In the genomic region with DNA sequence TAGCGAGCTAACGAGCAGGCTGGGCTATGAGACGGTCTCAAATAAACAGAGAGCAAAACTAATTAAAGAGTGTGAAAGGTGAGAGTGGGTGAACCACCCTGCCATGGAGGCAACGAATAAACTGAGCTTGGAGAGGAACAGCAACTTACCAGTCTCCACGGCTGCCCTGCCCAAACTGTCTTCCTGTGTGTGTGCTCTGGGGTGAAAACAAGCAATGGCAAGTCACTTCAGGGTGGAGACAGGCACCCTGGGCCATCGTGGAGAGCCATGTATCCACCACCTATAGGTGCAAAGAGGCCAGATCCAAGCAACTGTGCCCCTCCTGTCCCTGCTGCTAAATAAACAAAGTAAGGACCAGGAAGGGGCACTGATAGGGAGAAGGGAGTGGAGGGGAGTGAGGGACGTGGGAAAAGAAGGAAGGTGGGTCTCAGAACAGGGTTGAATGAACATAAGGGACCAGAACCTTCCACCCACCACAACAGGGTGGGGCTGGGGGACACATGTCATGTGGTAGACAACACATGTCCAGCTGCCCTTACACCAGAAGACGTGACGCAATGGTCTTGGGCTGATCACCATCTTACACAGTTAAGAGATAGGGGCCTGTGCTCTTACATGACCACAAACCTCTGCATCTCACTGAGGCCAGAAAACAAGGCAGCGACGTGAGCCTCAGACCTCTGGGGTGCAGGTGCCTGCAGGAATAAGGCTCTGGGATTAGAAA, we compare ENCODE assay signal across 12 mouse cellular contexts. TPM values are rescaled to one million over a fixed set of nuclear protein-coding genes. Genes with fewer than 3 reads are reported as not detected.
DNase-seq lines count a peak whose midpoint lies in the region; ATAC-seq and TF ChIP-seq lines count a peak whose summit lies in the region.
"Had no signal": no experiment of that assay in that cellular context is flagged by ENCODE, and none has a peak within 500 bp of the region (broad histone marks: within the 10 kb centered on the region; RNA-seq: fewer than 3 reads in every experiment).

No protein-coding gene starts in this region.

- ATAC-seq in limb, embryonic 12.5 days (ENCODE audit: insufficient number of reproducible peaks, insufficient read depth, low FRiP score, low TSS enrichment, low read depth), result no peak
- no peak for ATAC-seq in intestine, postnatal 0 days

- no peak overlapping the region for H3K4me2 ChIP-seq in limb, embryonic 12.5 days
- 0 out of 2 replicates have a peak overlapping the region, but pooled peaks have one; percentile 3 for H3K4me2 ChIP-seq in intestine, postnatal 0 days (replicated peaks; ENCODE audit: low read depth)

- WGBS in limb, embryonic 12.5 days, result 56% methylated on average over 11 of the region's 11 CpGs
- 68% methylated on average over 11 of the region's 11 CpGs for WGBS in limb, embryonic 10.5 days
- WGBS in intestine, postnatal 0 days, result 32% methylated on average over 11 of the region's 11 CpGs

- no peak for DNase-seq in limb, embryonic 10.5 days (ENCODE audit: low spot score)
- peak; percentile 17 for DNase-seq in thymus, postnatal 14 days
- no peak for DNase-seq in thymus, postnatal 36 days
- peak; percentile 44 for DNase-seq in thymus, postnatal 4 days
- DNase-seq in left cerebral cortex, postnatal 4 days, result no peak
- no peak for DNase-seq in kidney, postnatal 36 days
- DNase-seq: adrenal gland, adult 8-10 months; cerebellum, adult 2 months; heart, adult 2 months had no signal

- intact Hi-C loops in left cerebral cortex, postnatal 4 days (cut with DNase I), result no loop called here

- H3K27ac ChIP-seq in limb, embryonic 12.5 days, result 0 out of 2 replicates have a peak overlapping the region, but pooled peaks have one; percentile 31
- H3K27ac ChIP-seq in limb, embryonic 10.5 days, result no peak overlapping the region
- H3K27ac ChIP-seq in intestine, postnatal 0 days (ENCODE audit: low read depth, low read length), result peak overlapping the region; percentile 4; the same call in 1 of the 2 replicates
- H3K27ac ChIP-seq: kidney, postnatal 0 days had no signal

- TF ChIP-seq CTCF in intestine, postnatal 0 days (IDR thresholded peaks at IDR 0.05; ENCODE audit: low read depth), result no peak

- H3K9me3 ChIP-seq in limb, embryonic 12.5 days, result no peaks in the 10 kb centered on the region
- H3K9me3 ChIP-seq in limb, embryonic 10.5 days (replicated peaks), result no peaks in the 10 kb centered on the region
- H3K9me3 ChIP-seq in intestine, postnatal 0 days (ENCODE audit: control insufficient read depth), result no peaks in the 10 kb centered on the region

- no peak overlapping the region for H3K9ac ChIP-seq in limb, embryonic 12.5 days (replicated peaks)
- no peak overlapping the region for H3K9ac ChIP-seq in intestine, postnatal 0 days (ENCODE audit: low read depth, low read length)

- no peaks in the 10 kb centered on the region for H3K36me3 ChIP-seq in limb, embryonic 12.5 days
- H3K36me3 ChIP-seq in limb, embryonic 10.5 days, result no peaks in the 10 kb centered on the region
- H3K36me3 ChIP-seq in intestine, postnatal 0 days (ENCODE audit: control insufficient read depth, insufficient read depth), result no peaks in the 10 kb centered on the region

- H3K27me3 ChIP-seq in limb, embryonic 12.5 days, result no peaks in the 10 kb centered on the region
- no peaks in the 10 kb centered on the region for H3K27me3 ChIP-seq in limb, embryonic 10.5 days (ENCODE audit: low read depth, poor library complexity, severe bottlenecking)
- H3K27me3 ChIP-seq in intestine, postnatal 0 days (replicated peaks; ENCODE audit: control insufficient read depth, insufficient read depth, low read length), result no peaks in the 10 kb centered on the region

- no peak overlapping the region for H3K4me3 ChIP-seq in limb, embryonic 12.5 days (replicated peaks)
- no peak overlapping the region for H3K4me3 ChIP-seq in limb, embryonic 10.5 days
- H3K4me3 ChIP-seq in intestine, postnatal 0 days (ENCODE audit: low read depth, low read length), result no peak overlapping the region
- H3K4me3 ChIP-seq: heart, adult 2 months had no signal

- peaks cover 89% of the 10 kb centered on the region for H3K4me1 ChIP-seq in limb, embryonic 12.5 days (replicated peaks)
- H3K4me1 ChIP-seq in limb, embryonic 10.5 days, result peaks cover 96% of the 10 kb centered on the region
- H3K4me1 ChIP-seq in intestine, postnatal 0 days (replicated peaks; ENCODE audit: control insufficient read depth, insufficient read depth, low read length), result peaks cover 35% of the 10 kb centered on the region

RNA-seq across cellular contexts. Expression of gene Vav2, which starts 11.6 kb away (rescaled TPM):
- 8.0 and 8.5 TPM in 2 replicates for polyA plus RNA-seq in limb, embryonic 12.5 days (2016; fragmentation: Nextera tagmentation; extraction: Ambion mirVana)
- 9.2 and 9.6 TPM in 2 replicates for polyA plus RNA-seq in limb, embryonic 10.5 days (2016; fragmentation: Nextera tagmentation; extraction: Ambion mirVana)
- 5.4 and 6.8 TPM in 2 replicates for polyA plus RNA-seq in intestine, postnatal 0 days (2015; fragmentation: Nextera tagmentation; extraction: Ambion mirVana)
- total RNA-seq in left cerebral cortex, postnatal 4 days (2021), result 10 to 100 TPM; 59.2 to 60.4 TPM

RNA-seq across cellular contexts. Expression of gene Brd3os, which starts 26.9 kb away (rescaled TPM):
- polyA plus RNA-seq in limb, embryonic 12.5 days (2016; fragmentation: Nextera tagmentation; extraction: Ambion mirVana), result 10.7 and 11.5 TPM in 2 replicates
- 5.2 and 7.6 TPM in 2 replicates for polyA plus RNA-seq in limb, embryonic 10.5 days (2016; fragmentation: Nextera tagmentation; extraction: Ambion mirVana)
- 1.5 and 1.8 TPM in 2 replicates for polyA plus RNA-seq in intestine, postnatal 0 days (2015; fragmentation: Nextera tagmentation; extraction: Ambion mirVana)
- total RNA-seq in left cerebral cortex, postnatal 4 days (2021), result 10 to 100 TPM; 23.6 to 27.2 TPM

Comparison
In these comparisons a context has a peak if more than half of its experiments do, and no peak if none do; other contexts are left out.
1. DNase-seq: peak in thymus, postnatal 14 days (single experiment) and thymus, postnatal 4 days (single experiment); none in limb, embryonic 10.5 days (single experiment), thymus, postnatal 36 days (0 of 2), left cerebral cortex, postnatal 4 days (single experiment) and kidney, postnatal 36 days (0 of 2).